Mouse (Mus musculus) CD4-positive helper T cell, adult 2 months (primary cell): Measurements from ENCODE around the gene Arhgap45.

ENCODE experiments used
- DNase-seq: peaks from one replicate; pipeline ENCODE4 v3.0.0-alpha.2; 2012; ENCODE audit warnings: low read depth, missing footprints, low spot score

Gene Arhgap45

DNA sequence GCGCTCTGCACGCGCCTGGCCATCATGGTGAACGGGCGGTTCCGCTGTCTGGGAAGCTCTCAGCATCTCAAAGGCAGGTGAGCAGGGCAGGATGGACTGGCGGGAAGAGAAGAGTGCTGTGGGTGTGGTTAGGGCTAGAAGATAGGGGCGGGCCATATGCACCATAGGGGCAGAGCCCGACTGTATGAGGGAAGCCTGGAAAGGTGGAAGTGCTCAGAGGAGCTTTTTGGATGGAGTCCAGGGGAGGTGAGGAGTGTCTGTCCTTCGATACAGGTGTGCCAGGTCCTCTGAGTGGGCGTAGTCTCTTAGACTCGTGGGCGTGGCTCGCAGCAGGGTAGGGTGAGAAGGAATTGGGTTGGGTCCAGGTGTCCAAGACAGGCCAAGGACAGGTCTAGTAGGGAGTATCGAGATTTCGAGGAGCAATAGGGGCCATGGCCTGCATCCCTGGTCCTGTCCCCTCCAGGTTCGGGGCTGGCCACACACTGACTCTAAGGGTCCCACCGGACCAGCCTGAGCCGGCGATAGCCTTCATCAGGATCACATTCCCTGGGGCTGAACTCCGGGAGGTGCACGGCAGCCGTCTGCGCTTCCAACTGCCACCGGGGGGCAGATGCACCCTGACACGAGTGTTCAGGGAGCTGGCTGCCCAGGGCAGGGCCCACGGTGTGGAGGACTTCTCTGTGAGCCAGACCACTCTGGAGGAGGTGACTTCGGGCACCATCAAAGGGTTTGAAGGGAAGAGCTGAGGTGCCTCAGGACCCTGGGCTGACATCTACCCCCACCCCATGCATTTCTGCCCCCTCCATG lies 1.8 kb upstream of the Arhgap45 start:
- DNase-seq: no peak

DNA sequence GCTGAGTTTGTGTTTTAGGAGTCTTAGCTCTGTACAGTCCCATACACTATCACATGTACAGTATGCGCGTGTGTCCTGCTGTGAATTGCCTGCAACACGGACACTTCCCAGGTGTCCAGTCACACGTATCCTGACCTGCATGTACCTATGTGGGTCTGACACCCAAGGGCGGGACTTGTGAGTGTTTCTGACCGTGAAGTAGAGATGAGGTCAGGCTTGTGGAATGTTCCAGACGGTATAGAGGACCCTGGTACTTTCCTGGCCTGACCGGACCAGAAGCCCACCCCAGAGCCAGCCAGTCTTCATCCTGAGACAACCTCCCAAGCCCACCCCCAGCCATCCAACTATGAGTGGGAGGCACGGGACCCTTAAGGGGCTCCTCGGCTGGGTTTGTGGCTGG lies 870 bp upstream of the Arhgap45 start:
- DNase-seq: no peak

DNA sequence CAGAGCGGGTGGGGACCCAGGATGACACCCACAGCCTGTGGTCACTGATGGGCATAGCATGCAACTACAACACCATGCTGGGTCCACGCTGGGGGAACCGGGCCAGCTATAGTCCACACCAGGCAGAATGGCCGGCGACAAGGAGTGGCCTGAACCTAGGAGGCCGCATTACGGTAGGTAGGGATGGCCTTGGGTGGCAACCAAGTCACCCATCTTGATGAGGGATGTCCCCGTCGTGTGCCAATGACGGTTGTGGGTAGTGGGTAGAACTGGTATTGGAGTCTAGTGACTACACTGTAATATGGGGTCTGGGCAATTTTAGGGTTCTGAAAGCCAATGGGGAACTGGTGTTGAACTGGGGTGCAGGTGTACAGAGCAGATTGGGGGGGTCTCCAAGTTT lies 478 bp downstream of the Arhgap45 start:
- DNase-seq: peak; percentile 77

DNA sequence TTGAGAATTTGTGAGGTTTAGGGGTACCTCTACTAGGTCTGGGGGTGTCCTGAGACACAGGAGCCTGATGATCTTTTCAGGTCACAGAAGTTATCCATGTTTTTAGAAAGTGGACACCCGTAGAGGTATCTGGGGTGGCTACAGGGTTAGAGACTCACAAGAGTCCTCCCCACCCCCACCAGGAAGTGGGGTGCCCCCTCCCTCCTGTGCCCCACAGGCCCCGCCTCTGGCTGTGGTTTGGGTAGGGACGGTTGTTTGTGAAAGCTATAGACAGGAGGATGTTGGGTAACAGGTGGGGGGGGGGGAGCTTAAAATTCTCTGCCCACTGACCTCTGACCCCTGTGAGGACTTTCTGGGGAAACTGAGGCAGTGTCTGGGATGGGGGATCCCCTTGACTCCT lies 908 bp downstream of the Arhgap45 start:
- DNase-seq: peak; percentile 94

DNA sequence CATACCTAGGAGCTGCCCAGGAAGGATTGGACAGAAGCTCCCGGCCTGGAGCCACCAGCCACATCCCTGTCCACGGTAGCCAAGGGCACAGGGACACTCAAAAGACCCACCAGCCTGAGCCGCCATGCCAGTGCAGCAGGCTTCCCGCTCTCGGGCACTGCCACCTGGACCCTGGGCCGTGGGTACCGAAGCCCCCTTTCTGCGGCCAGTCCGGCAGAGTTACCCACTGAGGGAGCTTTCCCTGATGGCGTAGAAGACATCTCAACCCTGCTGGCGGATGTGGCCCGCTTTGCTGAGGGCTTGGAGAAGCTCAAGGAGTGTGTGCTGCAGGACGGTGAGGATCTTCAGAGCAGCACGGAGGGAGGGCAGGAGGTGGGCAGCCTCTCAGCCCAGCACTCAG lies 1.3 kb downstream of the Arhgap45 start:
- peak; percentile 71 for DNase-seq

DNA sequence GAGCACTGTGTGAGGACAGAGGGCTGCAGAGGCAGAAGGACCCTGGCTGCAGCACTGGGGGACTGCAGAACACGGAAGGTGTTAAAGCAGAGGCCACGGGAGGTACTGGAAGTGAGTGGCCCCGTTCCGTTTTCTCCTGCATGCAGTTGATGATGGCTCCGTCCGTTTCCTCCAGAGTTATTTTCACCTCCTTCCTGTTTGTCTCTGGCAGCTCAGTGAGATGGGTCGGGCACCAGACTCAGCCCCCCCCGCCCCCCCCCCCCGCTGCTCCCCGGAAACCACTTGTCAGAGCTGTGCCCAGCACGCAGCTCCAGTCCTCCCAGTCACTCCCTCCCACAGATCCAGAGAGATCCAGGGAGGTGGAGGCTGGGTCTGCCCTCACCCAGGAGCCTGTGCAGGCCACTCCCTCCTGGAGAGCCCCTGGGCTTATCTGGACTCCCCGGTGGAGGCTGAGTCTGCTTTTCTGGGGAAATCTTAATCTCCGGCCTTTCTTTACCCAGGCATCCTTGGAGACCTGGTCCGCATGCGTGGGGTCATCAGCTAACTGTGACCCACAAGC lies 2.4 kb downstream of the Arhgap45 start:
- peak; percentile 84 for DNase-seq

DNA sequence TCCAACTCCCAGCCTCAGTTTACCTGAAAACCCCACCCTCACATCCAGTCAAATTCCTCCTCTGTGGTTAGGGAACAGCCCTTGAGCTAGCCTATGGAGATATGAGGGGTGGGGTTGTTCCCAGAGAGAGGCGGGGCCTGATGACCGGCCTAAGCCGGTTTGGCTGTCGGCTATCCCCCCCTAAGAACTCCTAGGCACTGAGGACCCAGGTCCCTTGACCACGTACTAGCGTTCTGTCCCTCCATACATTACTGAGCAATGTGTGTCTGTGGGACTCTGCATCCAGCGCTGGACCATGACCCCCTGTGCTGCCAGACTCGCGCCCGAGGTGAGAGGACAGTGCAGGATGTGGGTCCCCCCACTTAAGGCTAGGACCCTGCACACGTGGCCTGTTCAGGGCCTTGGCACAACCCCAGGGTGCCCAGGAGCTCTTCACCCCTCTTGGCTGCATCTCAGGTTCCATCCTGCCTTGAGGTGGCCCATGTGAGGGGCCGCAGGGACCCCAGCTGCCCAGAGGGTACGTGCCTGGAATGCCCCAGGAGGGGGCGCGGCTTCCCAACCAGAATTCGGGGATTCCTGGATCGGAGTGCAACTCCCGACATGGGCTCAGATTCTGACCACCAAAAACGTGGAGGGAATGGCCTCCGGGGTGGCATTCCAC lies 3.1 kb downstream of the Arhgap45 start:
- DNase-seq: no peak

DNA sequence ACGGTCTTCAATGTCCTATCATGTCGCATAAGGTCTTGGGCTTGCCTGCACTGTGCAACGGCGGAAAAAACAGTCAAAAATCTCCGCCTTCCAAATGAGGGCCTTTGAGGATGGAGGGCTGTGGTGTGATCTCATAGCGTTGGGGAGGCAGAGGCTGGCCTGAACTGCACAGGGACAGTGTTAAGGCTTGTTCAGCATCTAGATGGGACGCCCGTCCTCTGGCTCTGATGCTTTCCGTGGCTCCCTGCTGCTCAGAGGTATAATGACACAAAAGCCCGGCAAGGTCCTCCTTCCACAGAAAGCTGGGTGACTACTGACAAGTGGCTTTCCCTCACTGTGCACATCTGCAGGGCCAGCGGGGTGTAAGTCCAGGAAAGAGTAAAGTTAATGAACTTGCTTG lies 3.7 kb downstream of the Arhgap45 start:
- no peak for DNase-seq

DNA sequence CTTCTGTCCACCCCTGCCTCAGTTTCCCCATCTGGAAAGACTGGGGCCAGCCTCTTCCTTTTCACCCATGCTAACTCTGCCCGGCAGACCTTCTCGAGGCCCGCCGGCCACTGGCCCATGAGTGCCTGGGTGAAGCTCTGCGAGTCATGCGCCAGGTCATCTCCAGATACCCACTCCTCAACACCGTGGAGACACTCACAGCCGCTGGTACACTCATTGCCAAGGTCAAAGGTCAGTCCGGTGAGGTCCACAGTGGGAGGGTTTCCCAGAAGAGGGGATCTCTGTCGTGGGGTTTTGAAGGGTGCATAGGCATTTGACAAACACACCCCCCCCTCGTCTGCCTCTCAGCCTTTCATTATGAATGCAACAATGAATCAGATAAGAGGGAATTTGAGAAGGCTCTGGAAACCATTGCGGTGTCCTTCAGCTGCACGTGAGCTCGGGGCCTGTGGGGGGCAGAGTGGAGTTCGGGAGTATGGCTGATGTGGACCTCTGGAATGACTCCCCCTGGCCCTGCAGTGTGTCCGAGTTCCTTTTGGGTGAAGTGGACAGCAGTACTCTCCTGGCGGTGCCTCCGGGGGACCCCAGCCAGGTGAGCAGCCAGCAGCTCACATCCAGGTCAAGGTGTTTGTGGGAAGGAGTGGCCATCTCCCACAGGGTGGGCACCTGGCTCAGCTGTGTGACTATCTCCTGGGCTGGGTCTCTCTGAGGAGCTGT lies 4.3 kb downstream of the Arhgap45 start:
- no peak for DNase-seq

DNA sequence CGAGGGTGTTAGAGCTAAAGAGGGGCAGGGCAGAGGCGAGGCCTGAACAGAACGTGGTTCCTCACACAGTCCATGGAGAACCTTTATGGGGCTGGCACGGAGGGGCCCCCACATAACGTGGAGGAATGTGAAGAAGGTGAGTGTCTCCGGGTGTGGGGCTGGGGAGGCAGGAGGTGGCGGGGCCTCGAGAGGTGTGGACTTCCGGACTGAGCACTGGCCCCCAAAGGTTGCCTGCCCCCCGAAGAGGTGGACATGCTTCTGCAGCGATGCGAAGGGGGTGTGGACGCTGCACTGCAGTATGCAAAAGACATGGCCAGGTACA lies 4.8 kb downstream of the Arhgap45 start:
- no peak for DNase-seq

DNA sequence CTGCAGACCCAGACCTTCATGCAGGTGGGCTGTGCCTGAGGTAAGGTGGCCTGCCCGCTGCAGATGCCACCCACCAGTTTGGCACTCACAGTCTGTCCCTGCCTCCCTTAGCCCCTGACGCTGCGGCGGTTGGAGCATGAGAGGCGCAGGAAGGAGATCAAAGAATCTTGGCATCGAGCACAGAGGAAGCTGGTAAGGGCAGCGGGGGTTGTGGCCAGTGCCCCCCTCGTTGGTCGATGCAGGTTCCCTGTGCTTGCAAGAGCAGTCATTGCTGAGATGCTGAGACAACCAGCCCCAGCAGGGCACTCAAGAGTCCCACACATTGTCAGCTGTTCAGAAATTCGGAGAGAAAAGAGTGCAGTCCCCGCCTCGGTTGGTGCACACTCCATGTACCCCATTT lies 5.7 kb downstream of the Arhgap45 start:
- peak; percentile 78 for DNase-seq

DNA sequence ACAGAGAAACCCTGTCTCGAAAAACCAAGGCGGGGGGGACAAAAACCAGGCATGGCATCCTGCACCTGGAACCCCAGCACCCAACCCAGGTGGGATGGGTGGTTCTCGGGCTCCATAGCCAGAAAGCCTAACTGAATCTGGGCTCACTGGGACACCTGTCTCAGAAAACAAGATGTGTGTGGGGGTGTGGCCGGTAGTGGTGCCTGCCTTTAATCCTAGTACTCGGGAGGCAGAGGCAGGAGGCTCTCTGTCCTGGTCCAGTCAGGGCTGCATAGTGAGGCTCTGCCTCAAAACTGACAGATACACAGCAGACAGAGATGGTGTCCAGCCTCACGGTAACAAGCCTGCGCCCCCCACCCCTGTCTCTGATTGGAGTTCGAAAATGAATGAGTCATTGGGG lies 6.4 kb downstream of the Arhgap45 start:
- no peak for DNase-seq

DNA sequence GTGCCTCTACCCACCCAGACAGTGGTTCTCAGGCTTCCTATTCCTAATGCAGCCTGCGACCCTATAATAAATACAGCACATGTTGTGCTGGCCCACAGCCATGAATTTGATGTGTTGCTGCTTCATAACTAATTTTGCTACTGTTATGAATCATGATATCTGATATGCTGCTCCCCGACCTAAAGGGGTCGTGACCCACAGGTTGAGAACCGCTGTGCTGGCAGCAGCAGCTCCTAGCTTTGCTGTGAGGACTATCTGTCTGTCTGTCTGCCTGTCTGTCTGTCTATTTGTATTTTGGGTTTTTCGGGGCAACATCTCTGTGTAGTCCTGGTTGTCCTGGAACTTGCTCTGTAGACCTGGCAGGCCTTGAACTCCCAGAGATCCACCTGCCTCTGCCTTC lies 7.3 kb downstream of the Arhgap45 start:
- DNase-seq: peak; percentile 78

DNA sequence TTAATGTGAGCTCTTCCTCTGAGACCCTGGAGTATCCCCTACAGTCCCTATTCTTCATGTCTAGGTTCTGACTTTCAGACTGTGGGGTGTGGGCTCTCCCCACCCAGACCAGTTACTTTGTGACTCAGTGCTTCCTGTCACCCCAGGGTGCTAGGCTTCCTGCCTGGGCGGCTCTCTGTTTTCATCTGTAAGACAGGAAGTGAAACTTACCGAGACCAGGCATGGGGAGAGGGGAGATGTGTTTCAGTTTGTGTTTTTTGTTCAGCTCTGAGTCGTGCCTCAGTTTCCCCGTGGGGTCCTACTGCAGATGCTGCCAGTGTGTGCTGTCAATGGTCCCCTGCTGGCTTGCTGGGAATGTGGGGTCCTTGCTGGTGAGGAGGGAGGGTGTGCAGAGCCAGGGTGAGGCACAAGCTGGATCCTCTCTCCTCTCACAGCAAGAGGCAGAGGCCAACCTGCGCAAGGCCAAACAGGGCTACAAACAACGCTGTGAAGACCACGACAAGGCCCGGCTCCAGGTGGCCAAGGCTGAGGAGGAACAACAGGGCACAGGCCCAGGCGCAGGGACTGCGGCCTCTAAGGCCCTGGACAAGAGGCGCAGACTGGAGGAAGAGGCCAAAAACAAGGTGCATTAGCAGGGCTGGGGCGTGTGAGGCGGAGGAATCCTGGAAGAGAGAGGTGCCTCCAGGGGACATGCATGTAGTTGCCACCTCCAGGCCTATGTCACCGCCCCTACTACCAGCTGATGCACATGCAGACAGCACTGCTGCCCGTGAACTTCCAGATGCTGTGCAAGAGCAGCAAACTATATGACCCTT lies 8.0 kb downstream of the Arhgap45 start:
- DNase-seq: peak; percentile 91

DNA sequence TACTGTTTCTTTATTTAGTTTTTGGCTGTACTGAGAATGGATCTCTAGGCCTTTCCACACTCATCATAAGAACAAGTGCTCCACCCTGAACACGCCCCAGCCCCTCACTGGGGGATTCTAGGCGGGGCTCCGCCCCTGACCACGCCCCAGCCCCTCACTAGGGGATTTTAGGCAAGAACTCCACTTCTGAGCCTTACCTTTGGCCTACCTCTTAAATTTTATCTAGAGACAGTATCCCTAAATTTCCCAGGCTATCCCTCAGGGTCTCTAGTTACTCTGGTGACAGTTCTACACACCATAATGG lies 8.5 kb downstream of the Arhgap45 start:
- DNase-seq: no peak

DNA sequence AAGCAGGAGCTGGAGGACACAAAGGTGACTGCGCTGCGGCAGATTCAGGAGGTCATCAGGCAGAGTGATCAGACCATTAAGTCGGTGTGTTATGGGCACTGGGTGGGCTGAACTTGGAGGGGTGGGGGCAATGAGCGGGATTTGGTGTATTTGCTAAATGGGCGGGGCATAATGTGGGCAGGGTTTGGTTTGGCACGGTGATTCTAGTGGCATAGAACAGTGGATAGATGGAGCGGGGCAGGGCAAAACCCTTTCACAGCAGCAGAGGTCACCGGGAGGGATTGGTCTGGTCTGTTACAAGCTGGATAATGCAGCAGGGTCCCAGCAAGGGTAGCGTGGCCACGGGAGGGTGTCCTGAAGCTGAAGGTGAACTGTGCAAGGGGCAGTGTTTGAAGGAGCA lies 9.0 kb downstream of the Arhgap45 start:
- peak; percentile 21 for DNase-seq

DNA sequence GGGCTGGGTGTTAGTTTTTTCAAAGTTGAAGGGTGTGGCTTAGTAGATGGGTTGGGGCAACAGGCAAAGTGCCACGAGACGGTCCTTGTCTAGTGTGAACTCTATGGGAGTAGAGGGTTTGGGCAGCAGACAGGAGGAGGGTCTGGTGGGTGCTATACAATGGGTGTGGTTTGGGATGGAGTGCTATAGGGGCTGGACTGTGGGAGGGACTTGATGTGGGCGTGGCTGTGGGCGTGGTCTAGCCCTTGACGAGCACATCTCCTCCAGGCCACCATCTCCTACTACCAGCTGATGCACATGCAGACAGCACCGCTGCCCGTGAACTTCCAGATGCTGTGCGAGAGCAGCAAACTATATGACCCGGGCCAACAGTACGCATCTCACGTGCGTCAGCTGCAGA lies 9.4 kb downstream of the Arhgap45 start:
- DNase-seq: peak; percentile 67

DNA sequence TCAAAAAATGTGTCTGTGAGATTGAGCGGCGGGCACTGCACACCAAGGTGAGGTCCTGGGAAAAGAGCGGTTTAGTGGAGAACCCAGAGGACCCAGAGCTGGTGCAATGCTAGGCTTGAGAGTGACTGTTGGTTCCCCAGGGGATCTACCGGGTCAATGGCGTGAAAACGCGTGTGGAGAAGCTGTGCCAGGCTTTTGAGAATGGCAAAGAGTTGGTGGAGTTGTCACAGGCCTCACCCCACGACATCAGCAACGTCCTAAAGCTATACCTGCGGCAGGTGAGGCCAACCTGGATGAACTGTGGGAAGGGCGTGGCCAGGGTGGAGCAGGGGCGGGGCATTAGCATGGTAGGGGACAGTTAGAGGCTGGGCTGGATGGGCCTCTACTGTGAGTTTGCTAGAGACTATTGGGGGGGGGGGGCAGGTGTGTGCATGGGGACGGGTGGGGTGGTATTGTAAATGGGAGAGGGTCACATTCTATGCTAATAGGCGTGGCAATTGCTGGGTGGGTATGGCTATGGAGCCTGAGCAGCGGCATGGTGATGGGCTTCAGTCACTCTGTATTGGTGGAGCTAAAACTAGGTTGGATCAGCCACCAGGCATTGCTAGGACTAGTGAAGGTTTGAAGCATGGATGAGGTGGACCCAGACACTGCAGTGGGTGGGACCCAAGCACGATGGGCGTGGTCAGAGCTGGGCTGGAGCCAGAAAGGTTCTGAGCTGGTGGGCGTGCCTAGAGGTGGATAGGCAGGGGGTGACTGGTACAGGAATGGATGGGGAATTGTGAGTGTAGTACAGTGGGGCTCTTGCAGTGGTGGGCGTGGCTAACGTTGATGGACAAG lies 11.4 kb downstream of the Arhgap45 start:
- DNase-seq: no peak

DNA sequence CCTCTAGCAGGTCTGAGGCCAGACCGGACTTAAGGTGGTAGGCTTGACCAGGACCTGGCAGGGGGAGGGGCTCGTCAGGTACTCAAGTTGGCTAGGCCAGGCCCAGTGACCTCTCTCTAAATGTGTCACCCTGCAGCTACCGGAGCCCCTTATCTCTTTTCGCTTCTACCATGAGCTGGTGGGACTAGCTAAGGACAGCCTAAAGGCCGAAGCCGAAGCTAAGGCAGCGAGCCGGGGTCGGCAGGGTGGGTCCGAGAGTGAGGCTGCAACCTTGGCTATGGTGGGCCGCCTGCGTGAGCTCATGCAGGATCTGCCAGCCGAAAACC lies 12.0 kb downstream of the Arhgap45 start:
- no peak for DNase-seq

DNA sequence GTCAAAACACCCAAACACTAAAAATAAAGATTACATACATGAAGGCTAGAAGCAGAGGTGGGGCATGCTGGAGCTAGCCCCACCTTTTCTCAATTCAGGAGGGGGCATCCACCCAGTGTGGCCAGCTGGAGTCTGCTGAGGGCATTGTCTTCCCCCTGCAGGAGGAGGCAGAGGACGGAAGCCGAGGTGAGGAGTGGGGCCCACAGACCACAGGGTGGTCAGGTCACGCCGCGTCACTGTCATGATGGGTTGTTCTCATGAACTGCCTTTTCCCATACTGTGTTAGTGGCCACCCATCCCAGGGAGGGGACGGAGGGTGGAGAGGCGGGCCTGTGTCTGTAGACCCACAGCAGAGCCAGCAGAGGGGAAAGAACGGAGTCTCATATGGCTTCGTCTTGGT lies 13.7 kb downstream of the Arhgap45 start:
- DNase-seq: peak; percentile 26

DNA sequence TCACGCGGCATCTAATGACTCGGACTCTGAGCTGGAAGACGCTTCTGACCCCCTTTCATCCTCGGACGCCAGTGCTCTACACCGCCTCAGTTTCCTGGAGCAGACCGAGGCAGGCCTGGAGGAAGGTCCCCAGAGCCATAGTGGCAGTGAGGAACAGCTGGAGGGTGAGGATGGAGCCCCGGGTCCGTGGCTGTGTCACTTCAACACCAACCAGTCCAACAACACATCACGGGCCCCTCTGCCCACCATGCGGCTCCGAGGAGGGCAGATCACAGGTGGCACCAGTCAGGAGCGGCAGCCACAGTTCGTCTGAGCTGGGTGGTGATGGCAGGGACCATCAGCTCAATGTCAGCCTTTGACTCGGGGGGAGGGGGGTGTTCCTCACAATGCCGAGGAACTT lies 14.3 kb downstream of the Arhgap45 start:
- DNase-seq: no peak
